Mouse (Mus musculus): Measurements from ENCODE around the gene Amy1. TPM values are rescaled to one million over a fixed set of nuclear protein-coding genes. Genes with fewer than 3 reads are reported as not detected.
"Not testable (repeated sequence)": the region's sequence is repeated elsewhere in the genome, so short reads cannot be mapped to it uniquely, and the experiment has no call there.

The Amy1 gene
- polyA plus RNA-seq (2016; fragmentation: Nextera tagmentation; extraction: Ambion mirVana), result 0.82 and 0.87 TPM in 2 replicates

DNA sequence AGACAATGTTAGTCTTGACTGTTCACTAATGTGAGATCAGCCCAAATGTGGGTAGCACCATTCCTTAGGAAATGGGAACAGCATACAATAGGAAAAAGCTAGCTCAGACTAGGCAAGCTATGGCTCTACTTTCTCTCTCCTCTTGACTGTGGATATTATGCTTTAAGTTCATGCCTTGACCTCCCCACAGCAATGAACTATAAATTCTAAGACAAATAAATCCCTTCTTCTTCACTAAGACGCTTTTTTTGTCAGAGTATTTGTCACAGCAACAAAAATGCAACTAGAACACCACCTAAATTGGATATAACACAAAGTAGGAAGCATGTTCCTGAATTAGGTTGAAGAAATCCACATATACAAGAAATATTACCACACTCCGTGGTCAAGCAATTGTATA lies at the start of gene Amy1:
TSS of gene Amy1 (minus strand) at position 101 of the 400 bp plus-strand sequence.
- Histone ChIP-seq H3K9me3 (replicated peaks) (no peaks in the 10 kb centered on the region), H3K9ac (no peak within 1 kb of the TSS), H3K27ac (ENCODE audit: poor library complexity, severe bottlenecking) (no peak within 1 kb of the TSS), H3K4me2 (no peak within 1 kb of the TSS), H3K36me3 (peaks cover 17% of the 10 kb centered on the region), H3K4me1 (replicated peaks) (no peaks in the 10 kb centered on the region), H3K27me3 (replicated peaks) (no peaks in the 10 kb centered on the region), H3K4me3 (no peak within 1 kb of the TSS)
- WGBS, result 91% methylated on average over 2 of the region's 2 CpGs
- no peak for ATAC-seq (ENCODE audit: insufficient number of reproducible peaks, low FRiP score)

DNA sequence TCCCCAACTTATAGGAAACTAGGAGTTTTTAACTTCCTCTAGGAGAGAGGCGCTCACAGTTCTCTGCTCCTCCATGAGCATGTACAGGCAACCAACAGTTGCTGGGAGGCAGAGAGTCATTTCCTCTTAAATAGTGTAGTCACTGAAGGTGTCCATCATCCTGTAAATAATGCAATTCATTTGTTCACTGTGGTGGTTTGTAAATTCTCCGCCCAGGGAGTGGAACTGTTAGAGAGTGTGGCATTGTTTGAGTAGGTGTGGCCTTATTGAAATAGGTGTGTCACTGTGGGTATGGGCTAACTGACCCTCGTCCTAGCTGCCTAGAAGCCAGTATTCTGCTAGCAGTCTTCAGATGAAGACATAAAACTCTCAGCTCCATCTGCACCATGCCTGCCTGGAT lies 47.8 kb upstream of the Amy1 start:
- H3K36me3 ChIP-seq, result no peaks in the 10 kb centered on the region
- H3K4me1 ChIP-seq (replicated peaks), result no peaks in the 10 kb centered on the region
- no peak overlapping the region for H3K4me2 ChIP-seq
- no peak overlapping the region for H3K4me3 ChIP-seq
- no peak overlapping the region for H3K9ac ChIP-seq
- H3K27ac ChIP-seq (ENCODE audit: poor library complexity, severe bottlenecking), result no peak overlapping the region
- no peaks in the 10 kb centered on the region for H3K9me3 ChIP-seq (replicated peaks)
- no peaks in the 10 kb centered on the region for H3K27me3 ChIP-seq (replicated peaks)
- WGBS, result 76% methylated on average over 3 of the region's 3 CpGs
- no peak for ATAC-seq (ENCODE audit: insufficient number of reproducible peaks, low FRiP score)

DNA sequence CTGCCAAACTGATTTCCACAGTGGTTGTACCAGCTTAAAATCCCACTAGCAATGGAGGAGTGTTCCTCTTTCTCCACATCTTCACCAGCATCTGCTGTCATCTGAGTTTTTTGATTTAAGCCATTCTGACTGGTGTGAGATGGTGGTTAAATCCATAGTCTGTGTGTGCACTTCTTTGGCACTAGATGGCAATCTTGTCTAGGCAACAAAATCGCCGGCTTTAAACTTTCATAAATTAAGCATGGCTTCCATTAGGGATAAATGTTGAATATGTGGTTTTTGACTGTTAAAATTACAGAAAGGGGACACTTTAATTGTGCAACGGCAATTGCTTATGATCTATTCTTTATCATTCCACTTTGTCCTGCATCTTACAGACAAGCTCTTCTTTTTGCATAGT lies 44.9 kb upstream of the Amy1 start:
- not testable (repeated sequence) for H3K9ac ChIP-seq; H3K36me3 ChIP-seq; H3K4me1 ChIP-seq (replicated peaks); H3K4me3 ChIP-seq; H3K4me2 ChIP-seq; ATAC-seq (ENCODE audit: insufficient number of reproducible peaks, low FRiP score); H3K9me3 ChIP-seq (replicated peaks); H3K27ac ChIP-seq (ENCODE audit: poor library complexity, severe bottlenecking); H3K27me3 ChIP-seq (replicated peaks)
- WGBS, result 39% methylated on average over 3 of the region's 3 CpGs

DNA sequence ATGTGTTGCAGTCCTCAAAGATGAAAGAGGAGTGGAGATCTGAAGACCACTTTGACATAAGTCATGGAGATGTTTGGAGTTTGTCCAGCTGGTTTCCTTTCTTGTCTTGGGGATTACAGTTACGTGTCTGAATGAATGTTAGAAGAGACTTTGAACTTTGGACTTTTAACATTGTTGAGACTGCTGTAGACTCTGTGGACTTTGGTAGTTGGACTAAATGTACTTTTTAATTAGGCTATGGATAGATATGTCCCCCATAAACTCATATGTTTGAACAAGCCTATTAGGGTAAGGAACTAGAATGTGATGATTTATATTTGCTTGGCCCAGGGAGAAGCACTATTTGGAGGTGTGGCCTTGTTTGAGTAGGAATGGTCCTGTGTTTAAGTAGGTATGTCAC lies 33.0 kb upstream of the Amy1 start:
- 77% methylated on average over 1 of the region's 1 CpGs for WGBS
- H3K4me3 ChIP-seq, result no peak overlapping the region
- no peak overlapping the region for H3K9ac ChIP-seq

DNA sequence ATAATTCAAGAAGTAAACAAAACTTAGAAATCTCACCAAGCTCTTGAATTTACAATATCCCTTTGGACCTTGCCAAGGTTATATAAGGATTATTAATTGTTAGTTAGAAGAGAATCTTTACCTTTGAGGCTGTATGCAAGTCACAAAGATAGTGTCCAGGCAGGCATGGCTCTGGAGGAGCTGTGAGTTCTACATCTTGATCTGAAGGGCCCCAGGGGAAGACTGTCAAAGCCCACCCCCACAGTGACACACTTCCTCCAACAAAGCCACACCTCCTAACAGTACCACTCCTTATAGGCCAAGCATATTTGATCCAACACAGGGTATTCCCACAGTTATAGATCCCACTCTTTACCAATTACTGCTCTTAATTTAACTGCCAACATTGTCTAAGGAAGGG lies 27.7 kb upstream of the Amy1 start:
- H3K9ac ChIP-seq, result no peak overlapping the region
- H3K27me3 ChIP-seq (replicated peaks), result no peaks in the 10 kb centered on the region
- H3K36me3 ChIP-seq, result no peaks in the 10 kb centered on the region
- no peak overlapping the region for H3K4me3 ChIP-seq
- no peak for ATAC-seq (ENCODE audit: insufficient number of reproducible peaks, low FRiP score)
- peaks cover 5% of the 10 kb centered on the region for H3K4me1 ChIP-seq (replicated peaks)
- no peak overlapping the region for H3K27ac ChIP-seq (ENCODE audit: poor library complexity, severe bottlenecking)
- H3K4me2 ChIP-seq, result no peak overlapping the region
- H3K9me3 ChIP-seq (replicated peaks), result no peaks in the 10 kb centered on the region

More for the DNA sequence above, 33.0 kb upstream of the Amy1 start:
- Histone ChIP-seq H3K4me1 (replicated peaks) (no peaks in the 10 kb centered on the region), H3K9me3 (replicated peaks) (no peaks in the 10 kb centered on the region), H3K27me3 (replicated peaks) (no peaks in the 10 kb centered on the region), H3K27ac (ENCODE audit: poor library complexity, severe bottlenecking) (no peak overlapping the region), H3K36me3 (no peaks in the 10 kb centered on the region), H3K4me2 (no peak overlapping the region)
- no peak for ATAC-seq (ENCODE audit: insufficient number of reproducible peaks, low FRiP score)

DNA sequence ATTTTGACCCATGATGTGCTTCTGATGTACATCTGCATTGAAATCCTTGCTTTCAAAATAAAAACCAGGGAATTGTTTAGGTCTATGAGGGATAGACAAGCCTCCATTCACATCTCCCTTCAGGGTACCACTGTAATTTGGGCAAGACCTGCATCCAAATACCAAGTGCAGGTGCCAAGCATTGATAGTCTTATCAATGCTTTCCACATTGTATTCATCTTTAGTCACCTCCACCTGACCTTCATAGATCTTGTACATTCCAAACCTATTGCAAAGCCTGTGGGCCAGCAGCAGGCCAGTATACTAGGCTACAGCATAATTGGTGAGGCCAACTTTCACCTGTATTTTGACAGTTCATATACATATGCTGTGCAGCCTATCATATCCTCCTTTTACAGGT lies 25.1 kb upstream of the Amy1 start:
- peaks cover 5% of the 10 kb centered on the region for H3K4me1 ChIP-seq (replicated peaks)
- no peak overlapping the region for H3K4me2 ChIP-seq
- H3K9ac ChIP-seq, result no peak overlapping the region
- peaks cover 5% of the 10 kb centered on the region for H3K36me3 ChIP-seq
- no peaks in the 10 kb centered on the region for H3K27me3 ChIP-seq (replicated peaks)
- ATAC-seq (ENCODE audit: insufficient number of reproducible peaks, low FRiP score), result no peak
- no peak overlapping the region for H3K4me3 ChIP-seq
- no peaks in the 10 kb centered on the region for H3K9me3 ChIP-seq (replicated peaks)
- no peak overlapping the region for H3K27ac ChIP-seq (ENCODE audit: poor library complexity, severe bottlenecking)

DNA sequence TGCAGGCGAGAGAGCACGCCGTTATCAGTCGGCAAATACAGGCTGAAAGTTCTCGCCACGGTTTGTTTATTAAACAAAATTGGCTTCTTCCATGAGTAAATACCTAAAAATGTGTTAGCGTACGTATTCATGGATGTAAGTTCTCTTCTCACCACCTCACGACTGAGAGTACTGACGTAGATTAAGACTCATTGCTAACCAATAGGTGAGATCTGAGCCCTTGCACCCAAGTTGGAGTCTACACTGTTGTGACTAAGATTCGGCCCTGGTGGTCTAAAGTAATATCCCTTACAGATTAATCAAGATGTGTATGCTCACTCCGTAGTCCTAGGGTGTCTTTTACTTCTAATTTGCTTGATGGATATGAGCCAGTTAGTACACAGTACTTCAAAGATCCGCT lies 24.1 kb upstream of the Amy1 start:
- ATAC-seq (ENCODE audit: insufficient number of reproducible peaks, low FRiP score), result no peak
- 11% methylated on average over 13 of the region's 13 CpGs for WGBS
- H3K4me3 ChIP-seq, result peak overlapping the region; percentile 70

DNA sequence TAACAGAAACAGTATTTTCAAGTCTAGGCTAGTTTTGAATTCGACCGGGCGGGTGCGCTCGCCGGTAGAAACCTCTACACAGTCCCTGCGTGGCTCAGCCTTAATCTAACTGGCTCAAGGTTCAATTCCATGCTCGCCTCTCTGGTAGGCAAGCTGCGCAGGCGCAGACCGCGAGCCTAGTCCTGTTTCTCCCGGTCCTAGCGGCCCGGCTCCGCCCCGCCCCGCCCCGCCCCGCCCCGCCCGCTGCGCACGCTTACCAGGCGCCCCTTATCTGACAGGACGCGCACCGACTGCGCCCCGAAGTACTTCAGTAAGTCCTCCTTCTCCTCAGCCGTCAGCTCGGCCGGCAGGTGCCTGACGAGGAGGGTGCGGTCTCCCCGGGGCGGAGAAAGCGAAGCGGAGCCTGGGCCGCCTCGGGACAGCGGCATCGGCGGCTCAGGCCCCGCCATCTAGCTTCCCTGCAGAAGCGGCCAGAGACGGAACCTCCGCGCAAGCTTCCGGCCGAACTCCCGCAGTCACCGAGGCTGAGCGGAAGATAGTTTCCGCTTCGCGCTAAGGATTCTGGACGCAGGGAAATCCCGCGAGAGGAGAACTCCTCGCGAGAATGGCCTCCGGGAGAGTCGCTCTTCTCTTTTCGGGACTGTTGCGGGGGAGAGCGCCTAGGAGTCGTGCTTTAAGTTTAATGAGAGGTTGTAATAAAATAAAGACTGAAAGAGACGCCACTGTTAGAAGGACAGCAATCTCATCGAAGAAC lies 23.3 kb upstream of the Amy1 start, which contains the start of gene Rnpc3:
TSS of gene Rnpc3 (minus strand) at position 544 of the 754 bp plus-strand sequence.
- under 1% methylated on average over 70 of the region's 70 CpGs for WGBS
- Histone ChIP-seq H3K27ac (ENCODE audit: poor library complexity, severe bottlenecking) (peak within 1 kb of the TSS; percentile 100), H3K4me2 (peak within 1 kb of the TSS; percentile 81), H3K9ac (peak within 1 kb of the TSS; percentile 93), H3K4me3 (peak within 1 kb of the TSS; percentile 70), H3K4me1 (replicated peaks) (peaks cover 5% of the 10 kb centered on the region), H3K36me3 (peaks cover 10% of the 10 kb centered on the region), H3K9me3 (replicated peaks) (no peaks in the 10 kb centered on the region), H3K27me3 (replicated peaks) (no peaks in the 10 kb centered on the region)
- ATAC-seq (ENCODE audit: insufficient number of reproducible peaks, low FRiP score), result peak; percentile 99

More for the DNA sequence above, 24.1 kb upstream of the Amy1 start:
- peak overlapping the region; percentile 100 for H3K27ac ChIP-seq (ENCODE audit: poor library complexity, severe bottlenecking)
- no peaks in the 10 kb centered on the region for H3K27me3 ChIP-seq (replicated peaks)
- no peaks in the 10 kb centered on the region for H3K9me3 ChIP-seq (replicated peaks)
- peaks cover 5% of the 10 kb centered on the region for H3K4me1 ChIP-seq (replicated peaks)
- H3K4me2 ChIP-seq, result peak overlapping the region; percentile 81
- peak overlapping the region; percentile 93 for H3K9ac ChIP-seq
- peaks cover 10% of the 10 kb centered on the region for H3K36me3 ChIP-seq

DNA sequence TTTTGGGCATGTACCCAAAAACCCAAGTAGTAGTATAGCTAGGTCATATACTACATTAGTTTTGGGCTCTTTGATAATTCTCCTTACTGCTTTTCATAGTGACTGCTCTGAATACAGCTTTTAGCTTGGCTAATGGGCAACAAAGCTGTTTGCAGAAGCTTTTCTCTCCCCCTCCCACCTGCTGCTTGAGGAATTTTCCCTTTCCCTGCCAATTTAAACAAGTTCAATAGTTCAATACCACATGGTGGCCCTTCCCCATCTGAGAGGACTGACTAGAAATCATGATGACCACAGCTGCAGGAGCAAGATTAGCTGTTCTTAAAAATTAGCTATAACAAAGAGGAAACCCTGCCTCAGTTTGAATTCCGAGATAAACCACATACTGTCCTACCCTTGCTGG lies 15.7 kb downstream of the Amy1 start:
- WGBS, result 73% methylated on average over 1 of the region's 1 CpGs
- Histone ChIP-seq H3K27ac (ENCODE audit: poor library complexity, severe bottlenecking) (no peak overlapping the region), H3K4me3 (no peak overlapping the region), H3K4me2 (no peak overlapping the region), H3K4me1 (replicated peaks) (no peaks in the 10 kb centered on the region), H3K27me3 (replicated peaks) (no peaks in the 10 kb centered on the region), H3K9ac (no peak overlapping the region), H3K9me3 (replicated peaks) (no peaks in the 10 kb centered on the region), H3K36me3 (peaks cover 4% of the 10 kb centered on the region)
- no peak for ATAC-seq (ENCODE audit: insufficient number of reproducible peaks, low FRiP score)

DNA sequence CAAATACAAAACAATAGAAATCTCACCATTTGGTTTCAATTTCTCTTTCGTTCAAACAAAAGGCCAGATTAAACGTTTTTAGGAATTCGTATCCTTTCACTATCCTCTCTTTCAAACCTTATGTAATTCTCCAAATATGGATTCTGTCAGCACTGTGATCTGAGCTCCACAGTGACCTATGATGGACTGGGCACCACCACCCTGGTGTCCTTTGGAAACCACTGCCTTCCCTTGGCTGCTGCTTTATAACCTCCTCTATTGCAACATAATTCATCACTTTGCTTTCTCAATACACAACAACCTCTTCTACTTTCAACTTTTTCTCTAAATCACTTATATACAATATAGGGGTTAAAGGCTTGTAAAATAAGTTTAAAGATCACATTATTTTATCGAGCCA lies 31.9 kb downstream of the Amy1 start:
- no peak for ATAC-seq (ENCODE audit: insufficient number of reproducible peaks, low FRiP score)
- WGBS, result 74% methylated on average over 4 of the region's 4 CpGs
- Histone ChIP-seq H3K4me2 (no peak overlapping the region), H3K36me3 (no peaks in the 10 kb centered on the region), H3K27ac (ENCODE audit: poor library complexity, severe bottlenecking) (no peak overlapping the region), H3K9ac (no peak overlapping the region), H3K9me3 (replicated peaks) (no peaks in the 10 kb centered on the region), H3K4me1 (replicated peaks) (no peaks in the 10 kb centered on the region), H3K27me3 (replicated peaks) (no peaks in the 10 kb centered on the region), H3K4me3 (no peak overlapping the region)

DNA sequence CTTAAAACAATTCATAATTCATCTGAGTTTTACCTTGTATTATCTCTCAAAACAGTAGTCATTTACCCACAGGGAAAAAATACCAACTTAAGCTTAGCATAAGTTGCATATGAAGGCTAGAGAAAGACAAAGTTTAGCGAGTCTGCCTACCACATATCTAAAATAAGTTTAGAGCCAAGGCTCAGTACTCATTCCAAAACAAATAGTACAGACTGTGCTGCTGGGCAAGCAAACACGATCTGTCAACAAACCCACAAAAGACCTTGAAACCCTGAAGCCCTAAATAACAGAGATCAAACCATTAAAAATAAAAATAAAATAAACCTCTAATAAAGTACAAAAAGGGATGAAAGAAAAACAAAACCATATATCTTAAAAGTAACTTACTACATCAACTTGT lies 32.4 kb downstream of the Amy1 start:
- H3K36me3 ChIP-seq, result no peaks in the 10 kb centered on the region
- ATAC-seq (ENCODE audit: insufficient number of reproducible peaks, low FRiP score), result no peak
- H3K4me2 ChIP-seq, result no peak overlapping the region
- WGBS, result 61% methylated on average over 2 of the region's 2 CpGs
- H3K27me3 ChIP-seq (replicated peaks), result no peaks in the 10 kb centered on the region
- no peak overlapping the region for H3K4me3 ChIP-seq
- H3K27ac ChIP-seq (ENCODE audit: poor library complexity, severe bottlenecking), result no peak overlapping the region
- no peaks in the 10 kb centered on the region for H3K4me1 ChIP-seq (replicated peaks)
- no peak overlapping the region for H3K9ac ChIP-seq
- no peaks in the 10 kb centered on the region for H3K9me3 ChIP-seq (replicated peaks)

DNA sequence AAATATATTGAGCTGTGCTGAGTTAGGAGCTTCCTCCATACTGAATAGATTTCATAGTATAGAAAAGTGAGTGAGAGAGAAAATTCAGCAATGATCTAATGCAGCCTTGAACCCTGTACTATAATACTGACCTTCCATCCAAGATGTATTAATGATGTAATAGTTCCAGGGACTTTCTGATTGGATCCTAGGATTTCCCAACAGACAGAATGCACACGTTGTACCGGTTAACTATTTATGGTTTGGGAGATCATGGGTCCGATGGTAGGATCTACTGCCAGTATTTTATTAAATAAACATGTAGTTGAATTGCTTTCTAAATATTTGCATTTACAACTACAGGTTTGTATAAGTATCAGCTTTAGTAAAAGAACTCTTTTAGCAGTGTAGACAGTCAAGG lies 34.3 kb downstream of the Amy1 start:
- Histone ChIP-seq H3K27ac (ENCODE audit: poor library complexity, severe bottlenecking) (no peak overlapping the region), H3K9me3 (replicated peaks) (no peaks in the 10 kb centered on the region), H3K4me1 (replicated peaks) (no peaks in the 10 kb centered on the region), H3K36me3 (no peaks in the 10 kb centered on the region), H3K4me3 (no peak overlapping the region), H3K4me2 (no peak overlapping the region), H3K27me3 (replicated peaks) (no peaks in the 10 kb centered on the region), H3K9ac (no peak overlapping the region)
- WGBS, result 79% methylated on average over 3 of the region's 3 CpGs
- ATAC-seq (ENCODE audit: insufficient number of reproducible peaks, low FRiP score), result no peak
